Mouse (Mus musculus) limb, embryonic 14.5 days (tissue): ENCODE results near the gene Gm44502. TPM values are rescaled to one million over a fixed set of nuclear protein-coding genes. Genes with fewer than 3 reads are reported as not detected.
A peak's percentile ranks its signal among the peaks of the same experiment; 100 is the strongest.

Experiments
- ATAC-seq: fragments of 200-750 bp; cut with Nextera tagmentation; 2 replicates; pipeline ENCODE4 v1.8.0; 2017; ENCODE audit warnings: low read depth, moderate number of reproducible peaks, moderate TSS enrichment; ENCODE audit not compliant: low FRiP score
- DNase-seq: peaks from one replicate; pipeline ENCODE4 v3.0.0-alpha.2; 2015; ENCODE audit warnings: low spot score
- H3K27ac ChIP-seq: fragments of 300-500 bp; sonication (generic); replicated peaks from 2 replicates; pipeline ENCODE4 v1.5.1; 2014; ENCODE audit warnings: low read depth, mild to moderate bottlenecking, low read length, moderate library complexity, mixed read lengths
- H3K27me3 ChIP-seq: fragments of 300-500 bp; sonication (generic); 2 replicates; pipeline ENCODE4 v1.6.1; 2014; ENCODE audit warnings: low read length, mixed read lengths; ENCODE audit not compliant: control insufficient read depth, insufficient read depth
- H3K36me3 ChIP-seq: fragments of 300-500 bp; sonication (generic); 2 replicates; pipeline ENCODE4 v1.6.1; 2014; ENCODE audit warnings: mild to moderate bottlenecking, low read length, moderate library complexity, mixed read lengths; ENCODE audit not compliant: control insufficient read depth, insufficient read depth
- H3K4me1 ChIP-seq: fragments of 300-500 bp; sonication (generic); 2 replicates; pipeline ENCODE4 v1.6.1; 2014; ENCODE audit warnings: antibody characterized with exemption, low read length, mixed read lengths; ENCODE audit not compliant: control insufficient read depth, insufficient read depth
- H3K4me2 ChIP-seq: fragments of 300-500 bp; sonication (generic); replicated peaks from 2 replicates; pipeline ENCODE4 v1.6.1; 2014; ENCODE audit warnings: low read depth, mild to moderate bottlenecking, low read length, moderate library complexity; ENCODE audit not compliant: severe bottlenecking
- H3K4me3 ChIP-seq: fragments of 300-500 bp; sonication (generic); replicated peaks from 2 replicates; pipeline ENCODE4 v1.5.1; 2014; ENCODE audit warnings: low read length
- H3K9ac ChIP-seq: fragments of 300-500 bp; sonication (generic); 2 replicates; pipeline ENCODE4 v1.6.1; 2014; ENCODE audit warnings: mild to moderate bottlenecking, low read depth, low read length, moderate library complexity; ENCODE audit not compliant: severe bottlenecking
- H3K9me3 ChIP-seq: fragments of 300-500 bp; sonication (generic); 2 replicates; pipeline ENCODE4 v1.6.1; 2016; ENCODE audit warnings: low read length; ENCODE audit not compliant: control insufficient read depth
- POLR2A ChIP-seq: fragments of 200-500 bp; IDR thresholded peaks from 2 replicates; pipeline ENCODE4 v1.8.0; 2012; ENCODE audit warnings: inconsistent platforms, mild to moderate bottlenecking, moderate library complexity, borderline replicate concordance; ENCODE audit not compliant: insufficient read depth, insufficient read length; ENCODE audit errors: extremely low read depth
- WGBS: fragments of 180-500 bp; shearing (Covaris S2); extraction: QIAGEN DNeasy Blood & Tissue Kit; methylation state at CpG from one replicate; pipeline ENCODE4 v1.1.7; 2014; 5-methylcytosine and 5-hydroxymethylcytosine counted together
- polyA plus RNA-seq, 2 experiments: library from polyadenylated mRNA; depleted of rRNA in 1 of 2; stranded (reverse) in 1 of 2; unstranded in 1 of 2; fragments of >200 nt; fragmentation: Nextera tagmentation in 1 of 2; extraction: Ambion mirVana in 1 of 2; gene quantifications; 2 replicates each; pipeline versions ENCODE4 v1.2.1 to v1.2.3; 2012 to 2014

Gene Gm44502
- polyA plus RNA-seq (2012; rRNA removed) (0.40 and 0.47 TPM in 2 replicates), polyA plus RNA-seq (2014; fragmentation: Nextera tagmentation; extraction: Ambion mirVana) (not detected in 2 replicates)

DNA sequence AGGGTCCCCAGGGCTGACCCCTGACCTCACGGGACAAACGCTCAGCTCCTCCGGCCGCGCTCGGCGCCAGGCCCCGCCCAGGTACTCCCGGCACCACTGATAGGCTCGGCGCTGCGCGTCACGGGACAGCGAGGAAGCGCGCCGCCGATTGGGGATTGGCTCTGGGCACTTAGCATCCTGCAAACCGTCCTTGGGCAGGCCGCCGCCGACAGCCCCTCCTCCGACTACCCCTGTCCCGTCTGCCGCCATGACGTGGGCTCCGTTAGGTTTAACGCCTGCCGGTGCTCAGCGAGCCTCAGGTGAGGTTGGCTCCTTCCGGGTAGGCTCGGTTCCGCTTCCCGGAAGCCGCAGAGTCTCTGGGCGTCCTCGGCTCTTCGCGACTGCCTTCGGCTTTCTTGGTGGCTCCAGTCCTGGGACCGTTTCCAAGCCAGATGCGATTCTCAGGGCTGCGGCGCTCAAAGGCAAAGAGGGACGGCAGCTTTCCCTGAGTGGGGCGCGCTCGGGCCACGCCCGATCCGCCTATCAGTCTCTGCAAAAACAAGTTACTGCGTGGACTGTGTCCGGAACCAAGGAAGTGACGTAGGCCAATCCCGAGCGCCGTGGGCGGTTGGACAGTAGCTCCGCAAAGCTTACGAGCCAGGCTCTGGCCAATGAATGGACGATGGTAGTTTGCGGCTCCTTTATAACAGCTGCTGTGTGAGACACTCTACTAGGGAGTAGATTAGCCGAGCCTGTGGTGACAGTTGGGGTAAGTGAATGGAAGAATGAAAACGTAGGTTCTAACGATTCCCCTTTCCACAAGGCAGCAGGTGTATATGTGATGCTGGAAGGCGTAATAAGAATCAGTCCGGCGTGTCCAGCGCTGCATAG lies at the start of gene Gm44502, which contains the start of the genes C730034F03Rik and Chkb:
TSS of gene Gm44502 (minus strand) at position 345 of the 870 bp plus-strand sequence.
TSS of gene C730034F03Rik (plus strand) at position 238 of the 870 bp plus-strand sequence.
TSS of gene Chkb (minus strand) at position 557 of the 870 bp plus-strand sequence.
- H3K4me1 ChIP-seq = peaks cover 6% of the 10 kb centered on the region
- H3K27ac ChIP-seq = peak within 1 kb of the TSS; percentile 92
- peak within 1 kb of the TSS; percentile 92 for H3K4me2 ChIP-seq
- H3K9ac ChIP-seq = peak within 1 kb of the TSS; percentile 72
- 0 out of 2 replicates have a peak, but pooled peaks have one; percentile 33 for TF ChIP-seq POLR2A
- DNase-seq (peak; percentile 93), ATAC-seq (peak; percentile 93)
- H3K36me3 ChIP-seq = peaks cover 19% of the 10 kb centered on the region
- no peaks in the 10 kb centered on the region for H3K27me3 ChIP-seq
- peak within 1 kb of the TSS; percentile 68 for H3K4me3 ChIP-seq
- under 1% methylated on average over 63 of the region's 70 CpGs for WGBS
- H3K9me3 ChIP-seq = no peaks in the 10 kb centered on the region

DNA sequence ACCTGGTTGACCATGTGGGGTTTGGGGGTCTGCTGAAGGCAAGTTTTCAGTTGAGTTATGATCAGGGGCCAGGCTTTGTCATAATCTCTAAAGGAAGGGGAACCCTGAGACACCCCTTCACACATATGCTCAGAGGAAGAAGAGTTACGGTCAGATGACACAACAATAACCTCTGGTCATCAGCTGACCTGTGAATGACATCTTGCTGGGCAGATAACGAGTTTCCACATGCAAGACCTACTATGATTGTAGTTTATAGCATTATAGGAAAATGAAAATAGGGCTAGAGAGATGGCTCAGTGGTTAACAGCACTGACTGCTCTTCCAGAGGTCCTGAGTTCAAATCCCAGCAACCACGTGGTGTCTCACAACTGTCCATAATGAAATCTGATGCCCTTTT lies 49.1 kb upstream of the Gm44502 start:
- DNase-seq = no peak
- Histone ChIP-seq H3K27ac (no peak overlapping the region), H3K4me2 (no peak overlapping the region), H3K9ac (no peak overlapping the region), H3K4me3 (no peak overlapping the region), H3K9me3 (no peaks in the 10 kb centered on the region), H3K4me1 (peaks cover 7% of the 10 kb centered on the region; the same call in 1 of the 2 replicates), H3K27me3 (no peaks in the 10 kb centered on the region), H3K36me3 (no peaks in the 10 kb centered on the region)
- no peak for ATAC-seq
- no peak for TF ChIP-seq POLR2A
- 85% methylated on average over 3 of the region's 3 CpGs for WGBS

DNA sequence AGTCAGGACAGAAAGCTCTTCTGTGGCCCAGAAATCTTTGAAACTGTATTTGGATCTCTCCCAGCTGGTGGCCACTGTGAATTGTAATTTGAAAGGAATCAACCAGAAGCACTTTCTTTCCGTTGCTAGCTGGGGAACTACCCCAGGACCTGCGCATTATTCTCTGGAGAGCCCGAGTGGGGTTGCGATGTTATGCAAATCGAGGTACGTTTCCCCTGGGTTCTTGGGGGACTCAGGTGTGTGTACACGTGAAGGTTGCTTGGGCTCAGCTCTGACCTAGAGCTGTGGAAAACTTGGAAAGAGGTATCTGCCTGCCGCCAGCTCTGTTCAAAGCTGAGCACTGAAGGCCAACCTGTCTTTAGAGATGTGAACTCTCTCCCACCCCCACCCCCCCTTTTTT lies 48.3 kb upstream of the Gm44502 start:
- Histone ChIP-seq H3K4me3 (no peak overlapping the region), H3K9me3 (no peaks in the 10 kb centered on the region), H3K36me3 (no peaks in the 10 kb centered on the region), H3K4me2 (no peak overlapping the region), H3K27me3 (no peaks in the 10 kb centered on the region), H3K27ac (no peak overlapping the region), H3K9ac (no peak overlapping the region), H3K4me1 (peaks cover 7% of the 10 kb centered on the region; the same call in 1 of the 2 replicates)
- no peak for DNase-seq
- no peak for ATAC-seq
- TF ChIP-seq POLR2A = no peak
- WGBS = 57% methylated on average over 8 of the region's 8 CpGs

DNA sequence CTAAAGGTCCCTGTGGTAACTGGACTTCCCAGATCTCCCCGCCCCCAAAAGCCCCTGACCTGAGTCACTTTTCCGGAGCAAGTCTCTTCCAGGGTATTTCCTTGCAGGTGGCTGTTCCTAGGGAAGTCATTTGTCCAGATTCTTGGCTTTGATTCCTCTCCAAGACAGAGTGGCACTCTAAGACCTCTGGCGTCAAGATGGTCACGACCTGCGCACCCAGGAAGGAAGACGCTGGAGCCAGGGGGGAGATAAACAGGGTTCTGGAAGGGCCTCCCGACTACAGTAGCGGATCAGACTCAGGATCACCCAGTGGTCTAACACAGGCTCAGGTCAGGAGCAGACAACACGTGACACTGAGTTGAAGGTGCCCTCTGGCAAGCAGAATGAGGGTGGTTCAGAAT lies 47.6 kb upstream of the Gm44502 start, which contains the start of gene Arsa:
TSS of gene Arsa (minus strand) at position 335 of the 401 bp plus-strand sequence.
- no peak for TF ChIP-seq POLR2A
- Histone ChIP-seq H3K27me3 (no peaks in the 10 kb centered on the region), H3K4me2 (peak within 1 kb of the TSS; percentile 93), H3K36me3 (no peaks in the 10 kb centered on the region), H3K27ac (0 out of 2 replicates have a peak within 1 kb of the TSS, but pooled peaks have one; percentile 1), H3K9me3 (no peaks in the 10 kb centered on the region), H3K9ac (peak within 1 kb of the TSS; percentile 64), H3K4me3 (peak within 1 kb of the TSS; percentile 46), H3K4me1 (peaks cover 7% of the 10 kb centered on the region; the same call in 1 of the 2 replicates)
- ATAC-seq = no peak
- 31% methylated on average over 9 of the region's 9 CpGs for WGBS
- no peak for DNase-seq

DNA sequence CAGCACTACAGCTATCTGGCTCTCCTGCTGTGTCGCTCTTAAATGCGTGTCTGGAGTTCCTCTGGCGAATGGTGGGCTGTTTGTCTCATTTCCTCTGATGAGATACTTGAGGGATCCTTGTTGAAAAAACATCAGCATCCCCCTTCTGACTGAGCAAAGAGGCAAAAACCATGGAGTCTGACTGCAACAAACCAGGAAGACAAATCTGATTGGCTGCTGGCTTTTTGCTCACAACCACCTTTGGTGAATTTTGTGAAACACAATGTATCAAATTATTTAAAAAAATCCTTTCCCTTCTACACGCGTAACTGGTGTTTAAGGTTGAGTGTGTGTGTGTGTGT lies 46.9 kb upstream of the Gm44502 start:
- H3K4me3 ChIP-seq = peak overlapping the region; percentile 46
- no peaks in the 10 kb centered on the region for H3K36me3 ChIP-seq
- H3K4me1 ChIP-seq = peaks cover 7% of the 10 kb centered on the region; the same call in 1 of the 2 replicates
- whole genome bisulfite sequencing = 7% methylated on average over 5 of the region's 5 CpGs
- H3K9ac ChIP-seq = peak overlapping the region; percentile 64
- H3K27me3 ChIP-seq = no peaks in the 10 kb centered on the region
- TF ChIP-seq POLR2A = no peak
- H3K9me3 ChIP-seq = no peaks in the 10 kb centered on the region
- 0 out of 2 replicates have a peak overlapping the region, but pooled peaks have one; percentile 1 for H3K27ac ChIP-seq
- H3K4me2 ChIP-seq = peak overlapping the region; percentile 93
- ATAC-seq = no peak
- DNase-seq = no peak
